Mouse (Mus musculus) heart, embryonic 14.5 days (tissue): ENCODE results near the gene Efcab6. TPM values are rescaled to one million over a fixed set of nuclear protein-coding genes. Genes with fewer than 3 reads are reported as not detected.

Experiments
- ATAC-seq: fragments of 200-750 bp; cut with Nextera tagmentation; 2 replicates; pipeline ENCODE4 v1.8.0; 2017; ENCODE audit warnings: low read depth, moderate TSS enrichment; ENCODE audit not compliant: insufficient number of reproducible peaks, insufficient read depth, low FRiP score
- H3K27ac ChIP-seq, 2 experiments: fragments of 200-500 bp in 1 of 2; fragments of 300-500 bp in 1 of 2; sonication (generic) in 1 of 2; replicated peaks in 1 of 2; 2 replicates each; pipeline ENCODE4 v1.5.1; 2012 to 2014; ENCODE audit warnings: low read depth in 2 of 2, low read length in 2 of 2, control low read depth in 1 of 2, mild to moderate bottlenecking in 1 of 2, mixed read lengths in 1 of 2; ENCODE audit not compliant: control insufficient read depth in 1 of 2, insufficient read depth in 1 of 2
- H3K27me3 ChIP-seq: fragments of 300-500 bp; sonication (generic); 2 replicates; pipeline ENCODE4 v1.6.1; 2014; ENCODE audit warnings: mild to moderate bottlenecking, low read length, control low read depth; ENCODE audit not compliant: control insufficient read depth, insufficient read depth
- H3K36me3 ChIP-seq: fragments of 300-500 bp; sonication (generic); 2 replicates; pipeline ENCODE4 v1.6.1; 2014; ENCODE audit warnings: mild to moderate bottlenecking, control low read depth, low read length, mixed read lengths; ENCODE audit not compliant: control insufficient read depth, insufficient read depth
- H3K4me1 ChIP-seq, 2 experiments: fragments of 200-500 bp in 1 of 2; fragments of 300-500 bp in 1 of 2; sonication (generic) in 1 of 2; 2 replicates each; pipeline ENCODE4 v1.6.1; 2012 to 2014; ENCODE audit warnings: low read length in 2 of 2, control low read depth in 1 of 2, mixed read lengths in 1 of 2; ENCODE audit not compliant: control insufficient read depth in 2 of 2, insufficient read depth in 2 of 2
- H3K4me2 ChIP-seq: fragments of 300-500 bp; sonication (generic); 2 replicates; pipeline ENCODE4 v1.6.1; 2014; ENCODE audit warnings: mild to moderate bottlenecking, low read length
- H3K4me3 ChIP-seq, 2 experiments: fragments of 200-500 bp in 1 of 2; fragments of 300-500 bp in 1 of 2; sonication (generic) in 1 of 2; 2 replicates each; pipeline ENCODE4 v1.5.1; 2012 to 2014; ENCODE audit warnings: low read length in 2 of 2, mild to moderate bottlenecking in 2 of 2, control low read depth in 1 of 2, low read depth in 1 of 2, moderate library complexity in 1 of 2; ENCODE audit not compliant: control insufficient read depth in 1 of 2, insufficient read depth in 1 of 2
- H3K9ac ChIP-seq: fragments of 300-500 bp; sonication (generic); 2 replicates; pipeline ENCODE4 v1.6.1; 2014; ENCODE audit warnings: mild to moderate bottlenecking, low read length
- H3K9me3 ChIP-seq: fragments of 300-500 bp; sonication (generic); 2 replicates; pipeline ENCODE4 v1.6.1; 2016; ENCODE audit warnings: low read length, control low read depth; ENCODE audit not compliant: control insufficient read depth
- WGBS: fragments of 180-500 bp; shearing (Covaris S2); extraction: QIAGEN DNeasy Blood & Tissue Kit; methylation state at CpG from one replicate; pipeline ENCODE4 v1.1.7; 2014; 5-methylcytosine and 5-hydroxymethylcytosine counted together
- polyA plus RNA-seq: library from polyadenylated mRNA; unstranded; fragments of >200 nt; fragmentation: Nextera tagmentation; extraction: Ambion mirVana; gene quantifications from 2 replicates; pipeline ENCODE4 v1.2.1, GENCODE M21; 2014

The Efcab6 gene
- polyA plus RNA-seq, 1 experiment from 2014 or later = 0.18 TPM

- Histone ChIP-seq H3K4me3 (no peak overlapping the region), H3K9me3 (no peaks in the 10 kb centered on the region), H3K4me1 (no peaks in the 10 kb centered on the region), H3K27ac (no peak overlapping the region), H3K27me3 (no peaks in the 10 kb centered on the region), H3K36me3 (no peaks in the 10 kb centered on the region), H3K4me2 (no peak overlapping the region), H3K9ac (no peak overlapping the region)
- 81% methylated on average over 13 of the region's 13 CpGs for WGBS
- no peak for ATAC-seq
These were observed 236.0 kb downstream of the Efcab6 start for GRCm38 (mm10) chr15:83829226-83829625.

- Histone ChIP-seq H3K4me3 (no peak overlapping the region), H3K9me3 (no peaks in the 10 kb centered on the region), H3K36me3 (no peaks in the 10 kb centered on the region), H3K27me3 (no peaks in the 10 kb centered on the region), H3K4me1 (no peaks in the 10 kb centered on the region), H3K4me2 (no peak overlapping the region), H3K27ac (no peak overlapping the region), H3K9ac (no peak overlapping the region)
- ATAC-seq = no peak
- WGBS = 75% methylated on average over 8 of the region's 8 CpGs
These were observed 237.2 kb downstream of the Efcab6 start for GRCm38 (mm10) chr15:83828011-83828410.

Other genes starting within 250 kb of the Efcab6 start
- 0.18 and 0.23 TPM in 2 replicates for gene Sult4a1, start 40.4 kb upstream of the Efcab6 start, polyA plus RNA-seq
- gene Pnpla5, start 57.8 kb upstream of the Efcab6 start, polyA plus RNA-seq = not detected in 2 replicates
- 0.50 and 0.61 TPM in 2 replicates for gene Pnpla3, start 102.5 kb upstream of the Efcab6 start, polyA plus RNA-seq
- 85.2 and 88.2 TPM in 2 replicates for gene Samm50, start 126.9 kb upstream of the Efcab6 start, polyA plus RNA-seq
- gene Parvb, start 166.7 kb upstream of the Efcab6 start, polyA plus RNA-seq = 15.1 and 18.5 TPM in 2 replicates